Mouse (Mus musculus): ENCODE measurements around the gene Ccnt1.
"Not testable (repeated sequence)": the region's sequence is repeated elsewhere in the genome, so short reads cannot be mapped to it uniquely, and the experiment has no call there.

Ccnt1 gene

GRCm38 (mm10) chr15:98595049-98595448, 24.3 kb upstream of the Ccnt1 start:
- DNase-seq: no peak

GRCm38 (mm10) chr15:98594193-98594592, 23.5 kb upstream of the Ccnt1 start:
- DNase-seq: no peak

GRCm38 (mm10) chr15:98591396-98591795, 20.7 kb upstream of the Ccnt1 start:
- DNase-seq: no peak

GRCm38 (mm10) chr15:98589640-98590336, 19.1 kb upstream of the Ccnt1 start:
- DNase-seq: no peak

GRCm38 (mm10) chr15:98587751-98588150, 17.0 kb upstream of the Ccnt1 start:
- DNase-seq: no peak

GRCm38 (mm10) chr15:98586141-98586540, 15.4 kb upstream of the Ccnt1 start:
- DNase-seq: not testable (repeated sequence)

GRCm38 (mm10) chr15:98585421-98585820, 14.7 kb upstream of the Ccnt1 start:
- DNase-seq: no peak

GRCm38 (mm10) chr15:98582996-98583395, 12.3 kb upstream of the Ccnt1 start:
- DNase-seq: no peak

GRCm38 (mm10) chr15:98582410-98582809, 11.7 kb upstream of the Ccnt1 start:
- DNase-seq: peak in 1 of 2 experiments; percentile 60

- peak; percentile 86 to 90 for DNase-seq
These were observed 9.2 kb upstream of the Ccnt1 start for GRCm38 (mm10) chr15:98579795-98580464.

- no peak for DNase-seq
These were observed 8.6 kb upstream of the Ccnt1 start for GRCm38 (mm10) chr15:98579310-98579709.

- DNase-seq: no peak
These were observed 2.6 kb upstream of the Ccnt1 start for GRCm38 (mm10) chr15:98573293-98573692.

GRCm38 (mm10) chr15:98569795-98570365, 843 bp downstream of the Ccnt1 start:
- DNase-seq: no peak

- no peak for DNase-seq
These were observed 1.5 kb downstream of the Ccnt1 start for GRCm38 (mm10) chr15:98569216-98569615.

GRCm38 (mm10) chr15:98568256-98569033, 2.3 kb downstream of the Ccnt1 start:
- DNase-seq: peak in 1 of 2 experiments; percentile 47

- DNase-seq: peak; percentile 100
These were observed 3.2 kb downstream of the Ccnt1 start for GRCm38 (mm10) chr15:98567278-98568134.

- no peak for DNase-seq
These were observed 3.8 kb downstream of the Ccnt1 start for GRCm38 (mm10) chr15:98566973-98567277.

- DNase-seq: no peak
These were observed 13.5 kb downstream of the Ccnt1 start for GRCm38 (mm10) chr15:98557186-98557585.

- DNase-seq: no peak
These were observed 14.8 kb downstream of the Ccnt1 start for GRCm38 (mm10) chr15:98555881-98556280.

- DNase-seq: no peak
These were observed 18.0 kb downstream of the Ccnt1 start for GRCm38 (mm10) chr15:98552758-98553157.

- DNase-seq: no peak
These were observed 23.9 kb downstream of the Ccnt1 start for GRCm38 (mm10) chr15:98546843-98547242.

- no peak for DNase-seq
These were observed 25.6 kb downstream of the Ccnt1 start for GRCm38 (mm10) chr15:98545151-98545550.
